Mouse (Mus musculus) left cerebral cortex, adult 11 months (tissue): ENCODE measurements around the gene Apobec1.
"Not testable (repeated sequence)": the region's sequence is repeated elsewhere in the genome, so short reads cannot be mapped to it uniquely, and the experiment has no call there.

Source experiments
- DNase-seq: peaks from one replicate; pipeline ENCODE4 v3.0.0; 2022; ENCODE audit warnings: low spot score

The Apobec1 gene

GRCm38 (mm10) chr6:122560427-122560826 is 41.8 kb downstream of the Apobec1 start:
- DNase-seq, result peak; percentile 25

- peak; percentile 43 for DNase-seq
Measured at GRCm38 (mm10) chr6:122556959-122557561, 45.2 kb downstream of the Apobec1 start.

GRCm38 (mm10) chr6:122555266-122555665 is 47.0 kb downstream of the Apobec1 start:
- DNase-seq, result no peak

GRCm38 (mm10) chr6:122554102-122554501 is 48.1 kb downstream of the Apobec1 start:
- DNase-seq, result no peak

- no peak for DNase-seq
Measured at GRCm38 (mm10) chr6:122553606-122554005, 48.6 kb downstream of the Apobec1 start, which contains the start of gene Aicda. Gene Aicda (plus strand): TSS chr6:122553801.

- DNase-seq, result no peak
Measured at GRCm38 (mm10) chr6:122545948-122546347, 56.3 kb downstream of the Apobec1 start.

GRCm38 (mm10) chr6:122545289-122545882 is 56.9 kb downstream of the Apobec1 start:
- no peak for DNase-seq

- DNase-seq, result no peak
Measured at GRCm38 (mm10) chr6:122544672-122545071, 57.6 kb downstream of the Apobec1 start.

- no peak for DNase-seq
Measured at GRCm38 (mm10) chr6:122543574-122543973, 58.7 kb downstream of the Apobec1 start.

GRCm38 (mm10) chr6:122542459-122542858 is 59.8 kb downstream of the Apobec1 start:
- DNase-seq, result not testable (repeated sequence)

- DNase-seq, result no peak
Measured at GRCm38 (mm10) chr6:122539564-122539963, 62.7 kb downstream of the Apobec1 start.

- DNase-seq, result no peak
Measured at GRCm38 (mm10) chr6:122534032-122534431, 68.2 kb downstream of the Apobec1 start.

- no peak for DNase-seq
Measured at GRCm38 (mm10) chr6:122532883-122533302, 69.4 kb downstream of the Apobec1 start.

GRCm38 (mm10) chr6:122531466-122532174 is 70.6 kb downstream of the Apobec1 start:
- DNase-seq, result no peak

GRCm38 (mm10) chr6:122528136-122528535 is 74.1 kb downstream of the Apobec1 start:
- DNase-seq, result no peak
